Mouse (Mus musculus) limb, embryonic 14.5 days (tissue): Measurements from ENCODE around the gene Qtrt1. TPM values are rescaled to one million over a fixed set of nuclear protein-coding genes. Genes with fewer than 3 reads are reported as not detected.

ENCODE experiments used
- ATAC-seq: fragments of 200-750 bp; cut with Nextera tagmentation; 2 replicates; pipeline ENCODE4 v1.8.0; 2017; ENCODE audit warnings: low read depth, moderate number of reproducible peaks, moderate TSS enrichment; ENCODE audit not compliant: low FRiP score
- DNase-seq: peaks from one replicate; pipeline ENCODE4 v3.0.0-alpha.2; 2015; ENCODE audit warnings: low spot score
- H3K27ac ChIP-seq: fragments of 300-500 bp; sonication (generic); replicated peaks from 2 replicates; pipeline ENCODE4 v1.5.1; 2014; ENCODE audit warnings: low read depth, mild to moderate bottlenecking, low read length, moderate library complexity, mixed read lengths
- H3K27me3 ChIP-seq: fragments of 300-500 bp; sonication (generic); 2 replicates; pipeline ENCODE4 v1.6.1; 2014; ENCODE audit warnings: low read length, mixed read lengths; ENCODE audit not compliant: control insufficient read depth, insufficient read depth
- H3K36me3 ChIP-seq: fragments of 300-500 bp; sonication (generic); 2 replicates; pipeline ENCODE4 v1.6.1; 2014; ENCODE audit warnings: mild to moderate bottlenecking, low read length, moderate library complexity, mixed read lengths; ENCODE audit not compliant: control insufficient read depth, insufficient read depth
- H3K4me1 ChIP-seq: fragments of 300-500 bp; sonication (generic); 2 replicates; pipeline ENCODE4 v1.6.1; 2014; ENCODE audit warnings: antibody characterized with exemption, low read length, mixed read lengths; ENCODE audit not compliant: control insufficient read depth, insufficient read depth
- H3K4me2 ChIP-seq: fragments of 300-500 bp; sonication (generic); replicated peaks from 2 replicates; pipeline ENCODE4 v1.6.1; 2014; ENCODE audit warnings: low read depth, mild to moderate bottlenecking, low read length, moderate library complexity; ENCODE audit not compliant: severe bottlenecking
- H3K4me3 ChIP-seq: fragments of 300-500 bp; sonication (generic); replicated peaks from 2 replicates; pipeline ENCODE4 v1.5.1; 2014; ENCODE audit warnings: low read length
- H3K9ac ChIP-seq: fragments of 300-500 bp; sonication (generic); 2 replicates; pipeline ENCODE4 v1.6.1; 2014; ENCODE audit warnings: mild to moderate bottlenecking, low read depth, low read length, moderate library complexity; ENCODE audit not compliant: severe bottlenecking
- H3K9me3 ChIP-seq: fragments of 300-500 bp; sonication (generic); 2 replicates; pipeline ENCODE4 v1.6.1; 2016; ENCODE audit warnings: low read length; ENCODE audit not compliant: control insufficient read depth
- POLR2A ChIP-seq: fragments of 200-500 bp; IDR thresholded peaks from 2 replicates; pipeline ENCODE4 v1.8.0; 2012; ENCODE audit warnings: inconsistent platforms, mild to moderate bottlenecking, moderate library complexity, borderline replicate concordance; ENCODE audit not compliant: insufficient read depth, insufficient read length; ENCODE audit errors: extremely low read depth
- WGBS: fragments of 180-500 bp; shearing (Covaris S2); extraction: QIAGEN DNeasy Blood & Tissue Kit; methylation state at CpG from one replicate; pipeline ENCODE4 v1.1.7; 2014; 5-methylcytosine and 5-hydroxymethylcytosine counted together
- polyA plus RNA-seq, 2 experiments: library from polyadenylated mRNA; depleted of rRNA in 1 of 2; stranded (reverse) in 1 of 2; unstranded in 1 of 2; fragments of >200 nt; fragmentation: Nextera tagmentation in 1 of 2; extraction: Ambion mirVana in 1 of 2; gene quantifications; 2 replicates each; pipeline versions ENCODE4 v1.2.1 to v1.2.3; 2012 to 2014

Qtrt1 gene
- polyA plus RNA-seq, 2 experiments: 45.3 to 80.8 TPM

DNA sequence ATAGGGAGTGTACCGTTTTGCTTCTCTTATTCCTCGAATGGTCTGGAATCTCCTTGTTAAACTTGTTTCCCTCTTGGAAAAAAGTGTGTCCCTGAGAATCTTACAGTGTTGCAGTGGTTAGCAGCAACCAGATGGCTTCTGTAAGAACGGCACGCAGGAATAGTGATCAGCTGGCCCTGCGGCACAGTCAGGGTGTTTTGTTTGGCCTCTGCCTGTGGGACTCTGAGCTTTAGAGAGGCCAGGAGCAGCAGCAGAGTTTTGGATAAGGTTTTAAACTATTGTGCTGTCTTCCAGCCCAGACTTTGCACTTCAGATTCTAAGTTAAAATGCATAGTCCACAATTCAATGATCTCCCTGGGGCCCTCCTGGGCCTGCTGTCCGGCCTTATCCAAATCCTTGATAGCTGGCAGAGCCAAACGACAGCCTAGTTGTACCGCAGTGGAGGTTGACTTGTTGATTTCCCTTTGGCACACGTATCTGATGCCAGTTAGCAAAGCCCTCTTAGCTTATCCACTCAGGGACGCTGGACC, 18.9 kb upstream of the Qtrt1 start:
- Histone ChIP-seq H3K36me3 (peaks cover 98% of the 10 kb centered on the region), H3K4me3 (no peak overlapping the region), H3K9ac (no peak overlapping the region), H3K4me1 (no peaks in the 10 kb centered on the region), H3K4me2 (no peak overlapping the region), H3K27me3 (no peaks in the 10 kb centered on the region), H3K9me3 (no peaks in the 10 kb centered on the region), H3K27ac (no peak overlapping the region)
- DNase-seq: no peak
- TF ChIP-seq POLR2A: no peak
- WGBS: 89% methylated on average over 10 of the region's 10 CpGs
- ATAC-seq: no peak

DNA sequence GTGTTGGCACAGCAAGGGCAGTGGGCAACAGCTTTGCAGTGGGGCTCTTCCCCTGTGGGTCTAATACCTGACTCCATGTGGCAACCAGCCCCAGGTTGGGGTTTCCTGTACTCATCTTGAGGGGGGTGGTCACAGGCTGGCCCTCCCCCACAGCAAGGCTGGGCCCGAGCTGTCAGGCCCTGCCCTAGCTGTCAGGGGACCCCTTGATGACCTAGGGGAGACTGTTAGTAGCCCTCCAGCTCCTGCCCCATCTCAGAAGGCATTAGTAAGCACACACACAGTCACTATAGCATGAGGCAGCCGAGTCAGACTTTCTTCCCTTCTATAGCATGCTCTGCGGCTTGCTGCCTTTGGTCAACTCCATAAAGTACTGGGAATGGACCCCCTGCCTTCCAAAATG, 15.9 kb upstream of the Qtrt1 start:
- ATAC-seq: no peak

DNA sequence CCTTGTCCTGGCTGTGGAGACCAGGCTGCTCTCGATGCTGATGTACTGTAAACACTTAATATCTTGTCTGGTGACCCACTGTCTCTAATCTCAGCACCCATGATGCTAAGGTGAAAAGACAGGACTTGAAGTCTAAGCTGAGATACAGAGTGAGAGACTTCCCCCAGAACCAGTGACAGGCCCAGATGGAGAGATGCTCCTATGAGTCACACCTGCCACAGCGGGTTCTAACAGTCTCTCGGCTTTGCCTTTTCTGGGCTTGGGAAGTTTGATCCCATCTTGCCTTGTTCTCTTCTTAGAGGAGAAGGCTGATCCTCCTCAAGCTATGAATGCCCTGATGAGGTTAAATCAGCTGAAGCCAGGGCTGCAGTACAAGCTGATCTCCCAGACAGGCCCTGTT, 14.5 kb upstream of the Qtrt1 start:
- WGBS: 92% methylated on average over 3 of the region's 3 CpGs
- Histone ChIP-seq H3K9ac (no peak overlapping the region), H3K9me3 (no peaks in the 10 kb centered on the region), H3K4me3 (no peak overlapping the region), H3K27ac (no peak overlapping the region), H3K4me2 (no peak overlapping the region), H3K27me3 (no peaks in the 10 kb centered on the region), H3K4me1 (no peaks in the 10 kb centered on the region), H3K36me3 (peaks cover 98% of the 10 kb centered on the region)
- ATAC-seq: no peak
- no peak for DNase-seq
- TF ChIP-seq POLR2A: no peak

More for the DNA sequence above, 15.9 kb upstream of the Qtrt1 start:
- DNase-seq: no peak
- H3K36me3 ChIP-seq: peaks cover 99% of the 10 kb centered on the region
- H3K9me3 ChIP-seq: no peaks in the 10 kb centered on the region
- no peak overlapping the region for H3K27ac ChIP-seq
- no peaks in the 10 kb centered on the region for H3K27me3 ChIP-seq
- TF ChIP-seq POLR2A: no peak
- no peak overlapping the region for H3K4me3 ChIP-seq
- 84% methylated on average over 3 of the region's 3 CpGs for WGBS
- H3K4me2 ChIP-seq: no peak overlapping the region
- H3K4me1 ChIP-seq: no peaks in the 10 kb centered on the region
- H3K9ac ChIP-seq: no peak overlapping the region

DNA sequence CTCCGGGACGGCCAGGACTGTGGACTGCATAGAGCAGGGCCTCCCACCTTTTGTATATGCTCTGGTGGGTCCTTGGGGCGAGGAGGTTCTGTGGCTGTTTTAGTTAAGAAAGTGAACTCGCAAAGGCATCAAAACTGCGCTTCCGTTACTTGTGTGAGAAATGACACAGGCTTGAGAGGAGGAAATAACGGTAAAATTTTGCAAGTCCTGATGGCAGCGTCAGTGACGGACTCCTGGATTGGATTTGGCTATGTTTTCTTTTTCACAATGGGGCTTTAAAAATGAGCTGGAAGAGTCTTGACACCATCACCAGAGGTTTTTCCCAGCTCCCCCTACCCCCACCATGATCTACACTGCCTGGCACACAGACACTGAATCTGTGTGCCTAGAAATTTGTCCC, 10.6 kb upstream of the Qtrt1 start:
- no peak for TF ChIP-seq POLR2A
- DNase-seq (no peak), ATAC-seq (no peak)
- no peaks in the 10 kb centered on the region for H3K9me3 ChIP-seq
- H3K27ac ChIP-seq: no peak overlapping the region
- no peaks in the 10 kb centered on the region for H3K27me3 ChIP-seq
- H3K4me1 ChIP-seq: no peaks in the 10 kb centered on the region
- 90% methylated on average over 9 of the region's 9 CpGs for WGBS
- H3K36me3 ChIP-seq: peaks cover 98% of the 10 kb centered on the region
- H3K4me3 ChIP-seq: no peak overlapping the region
- H3K4me2 ChIP-seq: no peak overlapping the region
- H3K9ac ChIP-seq: no peak overlapping the region

DNA sequence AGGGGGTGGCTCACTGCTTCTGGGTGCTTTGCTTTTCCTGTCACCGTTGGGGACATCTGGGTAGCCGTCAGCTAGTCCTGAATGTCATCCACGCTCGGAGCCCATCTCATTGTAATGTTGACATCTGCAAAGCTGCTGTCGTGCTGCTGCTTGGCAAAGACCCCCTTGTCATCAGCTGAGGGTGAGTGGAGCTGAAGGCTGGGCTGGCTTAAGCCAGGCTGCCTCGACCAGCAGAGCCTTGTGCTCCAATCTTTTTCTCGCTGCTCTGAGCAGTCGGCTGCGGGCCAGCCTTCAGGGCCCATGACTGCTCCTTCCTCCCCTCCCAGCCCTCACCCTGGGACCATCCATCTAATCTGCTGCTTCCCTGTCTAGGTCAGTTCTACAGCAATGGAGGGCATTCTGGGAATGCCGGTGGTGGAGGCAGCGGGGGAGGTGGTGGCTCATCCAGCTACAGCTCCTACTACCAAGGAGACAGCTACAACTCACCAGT, 8.8 kb upstream of the Qtrt1 start:
- Histone ChIP-seq H3K9ac (no peak overlapping the region), H3K4me2 (no peak overlapping the region), H3K36me3 (peaks cover 91% of the 10 kb centered on the region), H3K9me3 (no peaks in the 10 kb centered on the region), H3K27ac (no peak overlapping the region), H3K4me3 (no peak overlapping the region), H3K27me3 (no peaks in the 10 kb centered on the region), H3K4me1 (no peaks in the 10 kb centered on the region)
- 87% methylated on average over 11 of the region's 11 CpGs for WGBS
- no peak for DNase-seq
- no peak for TF ChIP-seq POLR2A
- no peak for ATAC-seq

DNA sequence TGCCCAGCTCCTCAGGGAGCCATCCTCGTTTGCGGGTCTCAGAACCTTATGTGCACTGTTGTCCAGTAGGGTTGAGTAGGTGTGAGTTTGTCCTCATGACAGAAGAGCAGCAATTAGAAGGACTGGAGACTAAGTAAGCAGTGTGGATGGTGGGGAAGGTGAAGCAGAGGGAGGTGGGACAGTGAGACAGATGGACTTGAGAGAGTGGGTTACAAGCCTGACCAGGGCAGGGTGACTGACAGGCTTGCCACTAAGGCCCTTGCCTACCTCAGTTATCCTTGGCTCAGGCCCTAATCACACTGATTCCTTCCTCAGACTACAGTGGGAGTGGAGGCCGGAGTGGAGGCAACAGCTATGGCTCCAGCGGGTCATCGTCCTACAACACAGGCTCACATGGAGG, 7.9 kb upstream of the Qtrt1 start:
- 97% methylated on average over 5 of the region's 5 CpGs for WGBS
- no peak for TF ChIP-seq POLR2A
- Histone ChIP-seq H3K4me2 (no peak overlapping the region), H3K9me3 (no peaks in the 10 kb centered on the region), H3K4me1 (no peaks in the 10 kb centered on the region), H3K4me3 (no peak overlapping the region), H3K36me3 (peaks cover 82% of the 10 kb centered on the region), H3K27ac (no peak overlapping the region), H3K9ac (no peak overlapping the region), H3K27me3 (no peaks in the 10 kb centered on the region)
- no peak for ATAC-seq
- no peak for DNase-seq
